Comparison of ENCODE assay signal across 8 mouse cellular contexts in genomic region chr5:142448076-142448475, GRCm38 (mm10). TPM values are rescaled to one million over a fixed set of nuclear protein-coding genes. Genes with fewer than 3 reads are reported as not detected.
A peak's percentile ranks its signal among the peaks of the same experiment; 100 is the strongest.
DNase-seq lines count a peak whose midpoint lies in the region; ATAC-seq and TF ChIP-seq lines count a peak whose summit lies in the region.

No protein-coding gene starts in this region.

- peak; percentile 66 for ATAC-seq in erythroid progenitor cell, adult 5-6 weeks (replicated peaks; ENCODE audit: low FRiP score, poor library complexity, severe bottlenecking)
- 0 out of 2 replicates have a peak, but pooled peaks have one; percentile 39 for ATAC-seq in heart, embryonic 13.5 days (ENCODE audit: extremely low read depth, insufficient number of reproducible peaks, low FRiP score, low TSS enrichment)
- ATAC-seq in kidney, postnatal 0 days (replicated peaks; ENCODE audit: low FRiP score, low read depth): peak; percentile 23

- peaks cover 41% of the 10 kb centered on the region for H3K36me3 ChIP-seq in heart, embryonic 13.5 days
- H3K36me3 ChIP-seq in kidney, postnatal 0 days (ENCODE audit: insufficient read depth, low read length): peaks cover 22% of the 10 kb centered on the region
- peaks cover 4% of the 10 kb centered on the region; the same call in 1 of the 2 replicates for H3K36me3 ChIP-seq in liver, adult 2 months (ENCODE audit: control insufficient read depth, insufficient read depth, low read length)
- H3K36me3 ChIP-seq in splenic B cell, adult 2 months (ENCODE audit: control insufficient read depth, insufficient read depth, low read length, poor library complexity, severe bottlenecking): peaks cover 8% of the 10 kb centered on the region

- peaks cover 46% of the 10 kb centered on the region for H3K4me1 ChIP-seq in heart, embryonic 13.5 days
- peaks cover 13% of the 10 kb centered on the region for H3K4me1 ChIP-seq in kidney, postnatal 0 days (replicated peaks; ENCODE audit: insufficient read depth, low read length)
- H3K4me1 ChIP-seq in liver, adult 2 months (ENCODE audit: control insufficient read depth, insufficient read depth, low read length): peaks cover 22% of the 10 kb centered on the region

- H3K4me3 ChIP-seq in heart, embryonic 13.5 days: no peak overlapping the region
- H3K4me3 ChIP-seq in kidney, postnatal 0 days (replicated peaks; ENCODE audit: low read depth, low read length): no peak overlapping the region
- no peak overlapping the region for H3K4me3 ChIP-seq in liver, adult 2 months (ENCODE audit: insufficient read depth, low read depth, low read length)

- no peaks in the 10 kb centered on the region for H3K27me3 ChIP-seq in heart, embryonic 13.5 days (replicated peaks)
- no peaks in the 10 kb centered on the region for H3K27me3 ChIP-seq in kidney, postnatal 0 days (ENCODE audit: insufficient read depth, low read length)
- no peaks in the 10 kb centered on the region for H3K27me3 ChIP-seq in liver, adult 2 months (ENCODE audit: control insufficient read depth, insufficient read depth, low read length)
- H3K27me3 ChIP-seq in splenic B cell, adult 2 months (ENCODE audit: control insufficient read depth, insufficient read depth, low read length, poor library complexity, severe bottlenecking): no peaks in the 10 kb centered on the region

- peaks cover 41% of the 10 kb centered on the region for H3K79me2 ChIP-seq in liver, adult 2 months (ENCODE audit: control insufficient read depth, insufficient read depth, low read length)

- WGBS in heart, embryonic 13.5 days: 10% methylated on average over 9 of the region's 9 CpGs
- 5% methylated on average over 9 of the region's 9 CpGs for WGBS in kidney, postnatal 0 days
- 27% methylated on average over 9 of the region's 9 CpGs for WGBS in liver, adult 2 months

- TF ChIP-seq POLR2A in brain, embryonic 14.5 days (IDR thresholded peaks at IDR 0.05; ENCODE audit: borderline replicate concordance, extremely low read depth, insufficient read depth, insufficient read length, poor library complexity, severe bottlenecking): no peak
- TF ChIP-seq POLR2A in liver, adult 2 months (IDR thresholded peaks at IDR 0.05; ENCODE audit: extremely low read depth, insufficient read depth, low read length): no peak

- H3K4me2 ChIP-seq in heart, embryonic 13.5 days: peak overlapping the region; percentile 39
- H3K4me2 ChIP-seq in kidney, postnatal 0 days (ENCODE audit: low read length): no peak overlapping the region

- DNase-seq in CD4-positive helper T cell, adult 2 months (ENCODE audit: low read depth, low spot score): peak; percentile 89
- peak; percentile 97 for DNase-seq in brain, embryonic 14.5 days (ENCODE audit: low read depth)
- DNase-seq in kidney, postnatal 0 days (ENCODE audit: low spot score): peak; percentile 95
- DNase-seq in liver, adult 2 months (ENCODE audit: extremely low read depth, low read depth, low spot score): peak; percentile 75
- peak; percentile 96 for DNase-seq in naive thymus-derived CD4-positive, alpha-beta T cell, adult 2 months (ENCODE audit: low read depth)
- peak; percentile 97 for DNase-seq in splenic B cell, adult 2 months (ENCODE audit: low read depth, low spot score)

- peak; percentile 98 for TF ChIP-seq CTCF in brain, embryonic 14.5 days (IDR thresholded peaks at IDR 0.05; ENCODE audit: borderline replicate concordance, extremely low read depth, insufficient read depth, insufficient read length)
- TF ChIP-seq CTCF in kidney, postnatal 0 days (IDR thresholded peaks at IDR 0.05; ENCODE audit: low read depth): peak; percentile 99
- TF ChIP-seq CTCF in liver, adult 2 months (IDR thresholded peaks at IDR 0.05; ENCODE audit: low read depth, low read length): peak; percentile 94

- no peak overlapping the region for H3K27ac ChIP-seq in heart, embryonic 13.5 days (replicated peaks)
- H3K27ac ChIP-seq in kidney, postnatal 0 days: no peak overlapping the region
- H3K27ac ChIP-seq in liver, adult 2 months (replicated peaks; ENCODE audit: insufficient read depth, low read depth, low read length): no peak overlapping the region

- H3K9me3 ChIP-seq in heart, embryonic 13.5 days: no peaks in the 10 kb centered on the region
- H3K9me3 ChIP-seq in kidney, postnatal 0 days (replicated peaks; ENCODE audit: low read length): no peaks in the 10 kb centered on the region

- peak overlapping the region; percentile 63 for H3K9ac ChIP-seq in heart, embryonic 13.5 days
- H3K9ac ChIP-seq in kidney, postnatal 0 days (ENCODE audit: low read depth, low read length): no peak overlapping the region
- no peak overlapping the region for H3K9ac ChIP-seq in liver, adult 2 months (ENCODE audit: low read depth, low read length)

RNA-seq across cellular contexts. Expression of gene Ap5z1, which starts 15.7 kb away (rescaled TPM):
- polyA plus RNA-seq in brain, embryonic 14.5 days (2012; rRNA removed): 26.2 and 35.1 TPM in 2 replicates
- total RNA-seq in erythroid progenitor cell, adult 5-6 weeks (2015; ENCODE audit: low replicate concordance): 5.0 and 14.8 TPM in 2 replicates
- total RNA-seq in erythroid progenitor cell, adult 5-6 weeks (2017; ENCODE audit: low replicate concordance): 2.6 and 10.1 TPM in 2 replicates
- polyA plus RNA-seq in heart, embryonic 13.5 days (2015; fragmentation: Nextera tagmentation; extraction: Ambion mirVana): 6.9 and 7.4 TPM in 2 replicates
- polyA plus RNA-seq in kidney, postnatal 0 days (2015; fragmentation: Nextera tagmentation; extraction: Ambion mirVana): 6.4 and 8.8 TPM in 2 replicates
- 3.6 and 6.9 TPM in 2 replicates for total RNA-seq in liver, adult 2 months (2014; rRNA removed)
- 23.3 and 24.9 TPM in 2 replicates for polyA plus RNA-seq in liver, adult 2 months (2012; rRNA removed)

RNA-seq across cellular contexts. Expression of gene Foxk1, which starts 46.8 kb away (rescaled TPM):
- 12.5 and 22.1 TPM in 2 replicates for polyA plus RNA-seq in brain, embryonic 14.5 days (2012; rRNA removed)
- total RNA-seq in erythroid progenitor cell, adult 5-6 weeks (2015; ENCODE audit: low replicate concordance): 3.8 and 6.1 TPM in 2 replicates
- total RNA-seq in erythroid progenitor cell, adult 5-6 weeks (2017; ENCODE audit: low replicate concordance): 1.9 and 3.5 TPM in 2 replicates
- 3.4 and 4.3 TPM in 2 replicates for polyA plus RNA-seq in heart, embryonic 13.5 days (2015; fragmentation: Nextera tagmentation; extraction: Ambion mirVana)
- polyA plus RNA-seq in kidney, postnatal 0 days (2015; fragmentation: Nextera tagmentation; extraction: Ambion mirVana): 5.6 and 5.8 TPM in 2 replicates
- 3.0 and 5.0 TPM in 2 replicates for total RNA-seq in liver, adult 2 months (2014; rRNA removed)
- 7.2 and 7.6 TPM in 2 replicates for polyA plus RNA-seq in liver, adult 2 months (2012; rRNA removed)
